Mouse (Mus musculus) small intestine, adult 2 months (tissue): Measurements from ENCODE around the gene Vps18. TPM values are rescaled to one million over a fixed set of nuclear protein-coding genes. Genes with fewer than 3 reads are reported as not detected.

ENCODE experiments used
- H3K27ac ChIP-seq: fragments of 200-500 bp; 2 replicates; pipeline ENCODE4 v1.5.1; 2012; ENCODE audit warnings: low read depth, low read length, control low read depth, inconsistent platforms; ENCODE audit not compliant: insufficient read depth
- H3K27me3 ChIP-seq: fragments of 200-500 bp; 2 replicates; pipeline ENCODE4 v1.6.1; 2012; ENCODE audit warnings: mild to moderate bottlenecking, moderate library complexity, low read length, inconsistent platforms; ENCODE audit not compliant: control insufficient read depth, insufficient read depth
- H3K36me3 ChIP-seq: fragments of 200-500 bp; 2 replicates; pipeline ENCODE4 v1.6.1; 2012; ENCODE audit warnings: mild to moderate bottlenecking, low read length, control low read depth, inconsistent platforms; ENCODE audit not compliant: control insufficient read depth, insufficient read depth
- H3K4me1 ChIP-seq: fragments of 200-500 bp; 2 replicates; pipeline ENCODE4 v1.6.1; 2012; ENCODE audit warnings: low read length, inconsistent platforms, mixed read lengths; ENCODE audit not compliant: control insufficient read depth, insufficient read depth, insufficient read length
- H3K4me3 ChIP-seq: fragments of 200-500 bp; 2 replicates; pipeline ENCODE4 v1.5.1; 2012; ENCODE audit warnings: low read depth, mild to moderate bottlenecking, control low read depth, inconsistent platforms, low read length, moderate library complexity
- CTCF ChIP-seq: fragments of 200-500 bp; IDR thresholded peaks from 2 replicates; pipeline ENCODE4 v1.5.1; 2012; ENCODE audit warnings: low read depth, mild to moderate bottlenecking, control low read depth, inconsistent platforms, low read length, moderate library complexity, mixed read lengths; ENCODE audit not compliant: insufficient replicate concordance, insufficient read length; ENCODE audit errors: extremely low read depth
- POLR2A ChIP-seq: fragments of 200-500 bp; IDR thresholded peaks from 2 replicates; pipeline ENCODE4 v1.6.1; 2012; ENCODE audit warnings: low read depth, mild to moderate bottlenecking, control low read depth, inconsistent platforms, low read length, moderate library complexity
- whole genome bisulfite sequencing: fragments of 180-500 bp; shearing (Covaris S2); methylation state at CpG from one replicate; pipeline ENCODE4 v1.1.7; 2018; 5-methylcytosine and 5-hydroxymethylcytosine counted together
- polyA plus RNA-seq: library from polyadenylated mRNA; depleted of rRNA; stranded (reverse); fragments of >200 nt; gene quantifications from 2 replicates; pipeline ENCODE4 v1.2.3, GENCODE M21; 2012

Vps18 gene
- polyA plus RNA-seq, 1 experiment = 22.9 TPM

DNA sequence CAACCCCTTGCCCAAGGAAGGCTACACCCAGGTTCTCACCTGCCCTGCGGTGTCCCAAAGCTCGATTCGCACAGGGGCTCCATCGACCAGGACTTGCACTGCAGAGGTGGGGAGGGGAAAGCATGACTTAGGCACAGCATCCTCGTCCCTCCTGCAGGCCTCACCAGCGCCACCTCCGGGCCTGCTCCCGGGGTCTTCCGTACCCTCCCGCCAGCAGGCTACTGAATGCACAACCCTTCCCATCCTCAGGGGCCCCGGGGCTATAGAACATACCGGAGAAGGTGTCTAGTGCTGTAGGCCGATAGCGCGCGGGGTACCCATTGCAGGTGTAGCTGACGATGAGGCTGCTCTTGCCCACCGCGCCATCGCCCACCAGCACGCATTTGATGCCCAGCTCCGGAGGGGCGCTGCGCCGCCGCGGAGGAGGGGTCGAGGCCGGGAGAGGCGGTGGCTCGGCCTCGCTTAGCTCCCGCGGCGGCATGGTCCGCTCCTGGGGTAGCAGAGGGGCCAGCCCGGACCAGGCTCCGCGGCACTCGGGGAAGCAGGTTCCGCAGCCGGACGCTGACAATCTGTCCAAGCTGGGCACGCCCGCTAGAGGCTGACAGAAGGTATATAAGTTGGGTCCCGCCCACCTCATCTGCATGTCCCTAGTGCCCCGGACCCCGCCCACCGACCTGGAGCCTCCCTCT, 17.8 kb upstream of the Vps18 start, which contains the start of gene Rhov:
Gene Rhov (minus strand): TSS at position 630 of the 689 bp plus-strand sequence.
- 2% methylated on average over 49 of the region's 49 CpGs for WGBS
- H3K27ac ChIP-seq = no peak within 1 kb of the TSS

DNA sequence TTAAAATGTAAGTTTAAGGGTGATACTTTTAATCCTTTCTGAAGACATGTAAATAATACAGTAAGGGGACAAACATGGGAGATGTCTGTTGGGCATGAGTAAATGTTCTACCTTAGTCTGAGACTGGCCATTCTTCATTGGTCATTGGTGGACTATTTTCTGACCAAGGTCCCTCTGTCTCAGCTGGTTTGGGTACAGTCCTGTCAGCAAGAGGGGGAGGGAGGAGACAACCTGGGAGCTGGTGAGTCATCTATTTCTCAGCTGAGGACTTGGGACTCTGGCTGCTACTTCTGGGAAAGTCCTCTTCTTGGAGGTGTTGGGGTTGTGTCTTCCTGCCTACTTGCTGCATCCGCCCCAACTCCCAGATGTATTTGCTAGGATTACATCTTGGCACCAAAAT, 14.4 kb upstream of the Vps18 start:
- Histone ChIP-seq H3K4me3 (no peak overlapping the region), H3K27ac (no peak overlapping the region), H3K36me3 (no peaks in the 10 kb centered on the region), H3K27me3 (no peaks in the 10 kb centered on the region), H3K4me1 (peaks cover 13% of the 10 kb centered on the region)
- no peak for TF ChIP-seq POLR2A
- WGBS = 42% methylated on average over 1 of the region's 1 CpGs

More for the DNA sequence above, 17.8 kb upstream of the Vps18 start, which contains the start of gene Rhov:
- Histone ChIP-seq H3K4me1 (peaks cover 16% of the 10 kb centered on the region), H3K36me3 (no peaks in the 10 kb centered on the region), H3K27me3 (no peaks in the 10 kb centered on the region), H3K4me3 (peak within 1 kb of the TSS; percentile 79)
- TF ChIP-seq CTCF (no peak; the same call in 1 of the 2 replicates), POLR2A (peak; percentile 60; the same call in 1 of the 2 replicates)

DNA sequence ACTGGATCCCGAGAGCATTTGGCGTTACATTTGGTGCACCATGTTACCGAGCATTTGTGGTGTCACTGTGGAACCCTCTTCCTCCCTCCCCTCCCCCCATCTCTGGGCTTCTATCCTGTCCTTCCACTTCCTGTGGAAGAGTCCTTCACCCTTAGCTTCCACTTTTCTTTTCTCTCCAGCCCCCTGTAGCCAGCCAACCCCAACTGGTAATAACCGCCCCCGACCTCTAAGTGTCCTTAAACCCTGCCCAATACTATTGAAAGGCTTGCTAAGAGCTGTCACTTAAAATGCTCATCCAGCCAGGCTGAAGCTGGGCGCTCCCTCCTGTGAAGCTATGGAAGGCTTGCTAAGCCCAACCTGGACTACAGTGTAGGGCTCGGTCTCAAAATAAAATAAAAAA, 11.6 kb upstream of the Vps18 start:
- H3K27ac ChIP-seq = no peak overlapping the region
- no peak overlapping the region for H3K4me3 ChIP-seq
- WGBS = 85% methylated on average over 7 of the region's 7 CpGs
- H3K36me3 ChIP-seq = no peaks in the 10 kb centered on the region
- no peak for TF ChIP-seq POLR2A
- TF ChIP-seq CTCF = no peak
- H3K4me1 ChIP-seq = no peaks in the 10 kb centered on the region
- no peaks in the 10 kb centered on the region for H3K27me3 ChIP-seq

DNA sequence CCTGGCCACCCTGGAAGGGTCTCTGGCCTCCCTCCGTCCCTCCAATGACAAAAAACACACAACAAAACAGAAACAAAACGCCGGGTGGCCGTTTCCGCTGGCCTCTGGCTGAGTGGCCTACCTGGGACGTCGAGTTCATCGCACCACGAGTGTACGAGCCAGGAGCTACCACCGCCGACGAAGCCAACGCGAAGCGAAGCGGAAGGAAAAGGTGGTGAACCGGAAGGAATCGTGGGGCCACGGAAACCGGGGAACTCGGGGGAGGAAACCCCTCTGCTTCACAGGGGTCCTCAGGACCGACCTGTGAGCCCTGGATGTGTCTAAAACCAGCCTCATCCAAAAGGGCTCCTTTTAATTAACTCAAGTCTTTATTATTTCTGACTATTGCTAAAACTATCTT, 10.7 kb upstream of the Vps18 start:
- 93% methylated on average over 23 of the region's 23 CpGs for WGBS
- Histone ChIP-seq H3K27me3 (no peaks in the 10 kb centered on the region), H3K4me1 (no peaks in the 10 kb centered on the region), H3K4me3 (no peak overlapping the region), H3K36me3 (no peaks in the 10 kb centered on the region), H3K27ac (no peak overlapping the region)
- TF ChIP-seq POLR2A = no peak
- TF ChIP-seq CTCF = no peak

DNA sequence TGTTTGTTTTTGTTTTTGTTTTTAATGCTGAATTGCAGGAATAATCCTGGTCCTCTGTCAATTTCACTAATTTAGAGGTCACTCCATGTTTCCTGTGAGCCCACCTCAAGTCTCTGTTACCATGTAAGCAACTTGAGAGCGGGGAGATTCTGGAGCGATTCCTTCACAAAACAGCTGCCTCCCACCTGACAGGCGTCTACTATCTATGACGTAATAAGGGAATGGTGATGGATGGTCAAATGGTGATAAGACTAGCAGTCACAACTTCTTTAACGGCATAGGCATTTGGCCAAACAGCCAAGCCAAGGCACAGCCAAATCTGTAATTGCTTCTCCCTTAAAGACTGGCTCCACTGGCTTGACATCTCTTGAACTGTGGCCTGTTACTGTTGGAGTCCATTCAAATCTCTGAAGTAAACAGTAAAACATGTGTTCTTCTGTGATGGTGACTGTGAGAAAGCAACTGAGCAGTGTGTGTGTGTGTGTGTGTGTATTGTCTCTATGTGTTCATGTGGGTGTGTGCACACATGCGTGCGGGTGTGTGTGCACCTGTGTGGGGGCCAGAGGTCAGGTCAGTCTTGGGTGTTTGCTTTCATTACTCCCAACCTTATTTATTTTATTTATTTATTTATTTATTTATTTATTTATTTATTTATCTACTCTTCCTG, 6.5 kb upstream of the Vps18 start:
- Histone ChIP-seq H3K27ac (no peak overlapping the region), H3K36me3 (no peaks in the 10 kb centered on the region), H3K27me3 (no peaks in the 10 kb centered on the region), H3K4me3 (no peak overlapping the region), H3K4me1 (0 out of 2 replicates have a peak, but pooled peaks cover 2% of the 10 kb centered on the region)
- WGBS = 50% methylated on average over 7 of the region's 7 CpGs
- TF ChIP-seq CTCF = no peak
- no peak for TF ChIP-seq POLR2A

DNA sequence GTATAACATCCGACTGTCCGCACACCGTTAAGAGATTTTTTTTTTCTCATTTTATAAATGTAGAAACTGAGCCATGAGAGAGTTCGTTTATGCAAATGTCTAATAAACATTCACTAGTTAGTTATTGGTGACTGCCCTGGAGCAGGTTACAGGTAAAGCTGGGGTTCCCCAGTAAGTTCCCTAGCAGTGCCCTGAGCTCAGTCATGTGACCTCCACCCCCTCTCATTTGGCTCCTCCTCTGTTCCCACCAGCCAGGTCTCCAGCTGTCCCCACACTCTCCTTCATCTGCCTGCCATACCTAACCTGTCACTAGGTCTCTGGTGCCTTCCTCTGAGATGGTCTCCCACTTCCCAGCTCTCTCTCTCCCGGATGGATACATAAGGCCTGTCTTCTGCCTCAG, 1.2 kb upstream of the Vps18 start:
- H3K4me3 ChIP-seq = no peak overlapping the region
- peaks cover 7% of the 10 kb centered on the region; the same call in 1 of the 2 replicates for H3K4me1 ChIP-seq
- 92% methylated on average over 5 of the region's 5 CpGs for WGBS
- TF ChIP-seq CTCF (no peak), POLR2A (no peak)
- H3K36me3 ChIP-seq = peaks cover 20% of the 10 kb centered on the region
- no peaks in the 10 kb centered on the region for H3K27me3 ChIP-seq
- H3K27ac ChIP-seq = no peak overlapping the region

DNA sequence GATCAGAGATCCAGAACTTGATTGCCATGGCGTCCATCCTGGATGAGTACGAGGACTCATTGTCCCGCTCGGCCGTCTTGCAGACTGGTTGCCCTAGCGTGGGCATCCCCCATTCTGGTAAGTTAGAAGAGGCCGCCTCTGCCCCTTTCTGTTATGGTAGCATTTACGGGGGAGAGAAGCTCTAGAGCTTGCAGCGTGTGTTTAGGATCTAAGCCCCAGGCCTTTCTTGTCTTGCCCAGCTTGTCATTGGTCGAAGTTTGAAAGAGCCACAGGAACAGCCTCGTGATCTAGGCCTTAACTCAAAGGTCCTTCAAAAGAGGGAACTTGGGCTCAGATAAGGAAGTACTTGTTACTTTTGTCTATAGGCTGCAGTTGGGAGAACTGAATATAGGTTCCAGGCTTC, 475 bp downstream of the Vps18 start:
- Histone ChIP-seq H3K4me1 (peaks cover 7% of the 10 kb centered on the region; the same call in 1 of the 2 replicates), H3K27me3 (no peaks in the 10 kb centered on the region), H3K4me3 (peak overlapping the region; percentile 79), H3K27ac (peak overlapping the region; percentile 80), H3K36me3 (peaks cover 35% of the 10 kb centered on the region)
- under 1% methylated on average over 11 of the region's 11 CpGs for WGBS
- no peak for TF ChIP-seq POLR2A
- no peak for TF ChIP-seq CTCF

DNA sequence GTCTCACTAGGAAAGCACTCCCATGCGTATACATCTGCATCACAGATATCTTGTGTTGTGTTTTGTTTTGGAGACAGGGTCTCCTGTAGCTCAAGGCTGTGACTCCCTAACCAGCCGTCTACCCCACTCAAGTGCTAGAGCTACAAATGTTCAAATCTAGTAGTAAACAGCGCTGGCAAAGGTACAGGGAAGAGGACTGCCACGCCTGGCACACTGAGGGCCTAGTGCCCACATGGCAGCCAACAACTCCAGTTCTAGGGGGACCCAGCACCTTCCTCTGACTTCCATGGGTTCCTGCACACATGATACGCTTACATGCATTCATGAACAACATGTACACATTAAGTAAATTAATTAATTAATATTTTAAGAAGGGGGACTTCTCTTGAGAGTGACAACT, 3.7 kb downstream of the Vps18 start:
- no peak overlapping the region for H3K27ac ChIP-seq
- H3K4me1 ChIP-seq = peaks cover 5% of the 10 kb centered on the region; the same call in 1 of the 2 replicates
- H3K4me3 ChIP-seq = no peak overlapping the region
- no peaks in the 10 kb centered on the region for H3K27me3 ChIP-seq
- peaks cover 59% of the 10 kb centered on the region for H3K36me3 ChIP-seq
- 89% methylated on average over 5 of the region's 5 CpGs for WGBS
- TF ChIP-seq CTCF (no peak), POLR2A (no peak)
